Mouse (Mus musculus) embryonic facial prominence, embryonic 11.5 days (tissue): ENCODE results near the gene Col2a1. TPM values are rescaled to one million over a fixed set of nuclear protein-coding genes. Genes with fewer than 3 reads are reported as not detected.

Experiments used
- polyA plus RNA-seq: library from polyadenylated mRNA; unstranded; fragments of >200 nt; fragmentation: Nextera tagmentation; extraction: Ambion mirVana; gene quantifications from 2 replicates; pipeline ENCODE4 v1.2.1, GENCODE M21; 2014

The Col2a1 gene
- polyA plus RNA-seq, 1 experiment from 2014 or later: 161 TPM

Other genes with a start within 250 kb of the Col2a1 start
- gene Rapgef3, start 236.7 kb downstream of the Col2a1 start, polyA plus RNA-seq: 2.2 and 2.4 TPM in 2 replicates
- gene Slc48a1, start 226.2 kb downstream of the Col2a1 start, polyA plus RNA-seq: 18.9 and 22.8 TPM in 2 replicates
- 17.0 and 20.3 TPM in 2 replicates for gene Hdac7, start 160.2 kb downstream of the Col2a1 start, polyA plus RNA-seq
- 0.29 and 0.36 TPM in 2 replicates for gene Vdr, start 94.1 kb downstream of the Col2a1 start, polyA plus RNA-seq
- gene Tmem106c, start 40.5 kb downstream of the Col2a1 start, polyA plus RNA-seq: 39.1 and 40.6 TPM in 2 replicates
- gene Pfkm, start 87.9 kb upstream of the Col2a1 start, polyA plus RNA-seq: 36.8 and 37.4 TPM in 2 replicates
- 44.2 and 45.7 TPM in 2 replicates for gene Senp1, start 89.0 kb upstream of the Col2a1 start, polyA plus RNA-seq
- gene Asb8, start 160.9 kb upstream of the Col2a1 start, polyA plus RNA-seq: 47.8 and 53.2 TPM in 2 replicates
- gene Ccdc184, start 162.5 kb upstream of the Col2a1 start, polyA plus RNA-seq: 2.5 and 4.2 TPM in 2 replicates
- not detected in 2 replicates for gene Olfr288, start 190.8 kb upstream of the Col2a1 start, polyA plus RNA-seq
- not detected in 2 replicates for gene Gm44579, start 216.3 kb upstream of the Col2a1 start, polyA plus RNA-seq
- gene Olfr287, start 216.4 kb upstream of the Col2a1 start, polyA plus RNA-seq: not detected in 2 replicates
- not detected in 2 replicates for gene Olfr286, start 229.8 kb upstream of the Col2a1 start, polyA plus RNA-seq